Mouse (Mus musculus): ENCODE measurements at regions not wholly inside any gene's neighbourhood (a gene's known extent, or its start where the extent isn't known, plus 50 kb on each side); places are given as distances from the start of the nearest gene placed in this dataset.

DNA sequence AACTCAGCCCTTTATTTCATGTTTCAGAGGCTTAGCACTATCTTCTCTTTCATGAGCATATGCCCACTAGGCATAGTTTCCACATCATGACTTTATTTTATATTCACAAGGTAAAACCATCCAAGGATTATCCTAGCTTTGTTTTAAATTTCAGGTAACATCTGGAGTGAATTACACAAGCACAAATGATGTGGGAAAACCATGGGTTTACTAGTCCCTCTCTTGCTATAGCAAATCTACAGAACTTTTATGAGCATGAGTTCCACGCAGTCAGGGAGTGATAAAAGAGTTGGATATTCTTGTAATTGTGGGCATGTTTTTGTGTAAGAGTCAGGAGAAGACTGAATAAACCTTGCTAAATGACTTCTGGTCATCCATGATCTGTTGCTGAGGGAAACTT, 78.0 kb upstream of the Gm11232 start:
- DNase-seq (ENCODE audit: low read depth, low spot score) = no peak

DNA sequence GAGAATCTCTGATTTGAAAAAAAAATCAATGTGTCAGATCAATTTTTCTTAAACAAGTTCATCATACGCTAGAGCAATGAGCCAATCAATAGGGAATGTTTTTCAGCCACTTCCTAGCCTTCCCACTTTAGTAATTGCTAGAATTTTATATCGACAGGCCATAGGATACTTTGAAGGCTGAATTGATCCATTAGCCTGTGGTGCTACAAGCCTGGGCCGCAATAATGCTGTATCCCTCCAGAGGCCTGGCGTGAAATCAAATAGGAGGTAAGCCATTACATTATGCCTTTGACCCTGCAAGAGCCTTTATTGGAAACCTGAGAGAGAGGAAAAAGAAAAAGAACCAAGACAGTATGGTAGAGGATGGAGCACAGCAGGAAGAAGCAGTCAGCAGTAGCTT, 53.7 kb upstream of the Gm11232 start:
- no peak for DNase-seq (ENCODE audit: low read depth, low spot score)

DNA sequence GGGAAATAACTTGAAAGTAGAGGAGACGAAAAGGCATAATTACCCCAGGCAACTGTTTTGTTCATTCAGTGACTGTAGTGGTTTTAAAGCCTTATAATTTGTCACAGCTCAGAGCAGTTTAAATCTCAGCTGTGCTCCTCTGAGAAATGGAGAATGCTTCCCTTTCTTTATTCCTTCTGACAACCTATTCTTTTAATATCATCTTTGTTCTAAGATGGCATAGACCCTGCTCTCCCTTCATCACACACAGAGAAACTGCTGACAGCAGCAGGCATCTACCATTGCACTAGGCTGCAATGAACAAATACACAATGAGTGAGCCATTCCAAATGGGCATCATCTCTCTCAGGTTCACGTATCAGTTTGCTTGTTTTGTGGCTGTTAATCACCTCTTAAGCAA, 50.5 kb upstream of the Gm11232 start:
- DNase-seq (ENCODE audit: low read depth, low spot score) = no peak
